ENCODE assay signal across 8 mouse cellular contexts in genomic region chr4:117288927-117289801, GRCm38 (mm10). TPM values are rescaled to one million over a fixed set of nuclear protein-coding genes. Genes with fewer than 3 reads are reported as not detected.
DNase-seq lines count a peak whose midpoint lies in the region; ATAC-seq lines count a peak whose summit lies in the region.

No protein-coding gene starts in this region.

- peak overlapping the region; percentile 86 for H3K4me3 ChIP-seq in intestine, embryonic 15.5 days (replicated peaks)
- H3K4me3 ChIP-seq in limb, embryonic 13.5 days = peak overlapping the region; percentile 73
- H3K4me3 ChIP-seq in midbrain, embryonic 14.5 days (replicated peaks; ENCODE audit: low read depth, low read length) = peak overlapping the region; percentile 75

- H3K9me3 ChIP-seq in intestine, embryonic 15.5 days = no peaks in the 10 kb centered on the region
- H3K9me3 ChIP-seq in limb, embryonic 13.5 days = no peaks in the 10 kb centered on the region
- no peaks in the 10 kb centered on the region for H3K9me3 ChIP-seq in midbrain, embryonic 14.5 days (ENCODE audit: control insufficient read depth, low read length)

- intact Hi-C loops in gastrocnemius, postnatal 36 days (cut with DNase I) = no loop called here

- H3K9ac ChIP-seq in intestine, embryonic 15.5 days = peak overlapping the region; percentile 69
- H3K9ac ChIP-seq in limb, embryonic 13.5 days = peak overlapping the region; percentile 80
- peak overlapping the region; percentile 75 for H3K9ac ChIP-seq in midbrain, embryonic 14.5 days (replicated peaks; ENCODE audit: low read length)

- H3K4me1 ChIP-seq in intestine, embryonic 15.5 days (replicated peaks) = peaks cover 33% of the 10 kb centered on the region
- H3K4me1 ChIP-seq in limb, embryonic 13.5 days = peaks cover 30% of the 10 kb centered on the region
- peaks cover 36% of the 10 kb centered on the region for H3K4me1 ChIP-seq in midbrain, embryonic 14.5 days (ENCODE audit: control insufficient read depth, insufficient read depth, low read length)

- ATAC-seq in intestine, embryonic 15.5 days = peak; percentile 92
- ATAC-seq in limb, embryonic 13.5 days (ENCODE audit: low FRiP score, low read depth) = peak; percentile 95
- peak; percentile 76 for ATAC-seq in midbrain, embryonic 14.5 days (ENCODE audit: low FRiP score, low TSS enrichment)

- H3K27ac ChIP-seq in intestine, embryonic 15.5 days = peak overlapping the region; percentile 97
- H3K27ac ChIP-seq in limb, embryonic 13.5 days = peak overlapping the region; percentile 96
- peak overlapping the region; percentile 89 for H3K27ac ChIP-seq in midbrain, embryonic 14.5 days (replicated peaks; ENCODE audit: low read depth, low read length)

- WGBS in intestine, embryonic 15.5 days = under 1% methylated on average over 70 of the region's 80 CpGs
- WGBS in limb, embryonic 13.5 days = under 1% methylated on average over 80 of the region's 80 CpGs
- under 1% methylated on average over 78 of the region's 80 CpGs for WGBS in midbrain, embryonic 14.5 days

- H3K4me2 ChIP-seq in intestine, embryonic 15.5 days (replicated peaks) = peak overlapping the region; percentile 67
- H3K4me2 ChIP-seq in limb, embryonic 13.5 days (replicated peaks) = peak overlapping the region; percentile 79
- H3K4me2 ChIP-seq in midbrain, embryonic 14.5 days (ENCODE audit: low read length) = peak overlapping the region; percentile 77

- DNase-seq in left cerebral cortex, adult 18-20 months (ENCODE audit: low spot score in 2 of 2) = peak; percentile 73 to 77
- no peak for DNase-seq in left cerebral cortex, adult 11 months (ENCODE audit: low spot score)
- peak; percentile 93 for DNase-seq in embryo, embryonic 11 days
- DNase-seq in gastrocnemius, postnatal 36 days = peak; percentile 72 to 76
- DNase-seq in midbrain, embryonic 14.5 days = peak; percentile 88
- DNase-seq in spleen, adult 12 weeks (ENCODE audit: low spot score) = peak; percentile 67

- peaks cover 18% of the 10 kb centered on the region for H3K36me3 ChIP-seq in intestine, embryonic 15.5 days
- peaks cover 36% of the 10 kb centered on the region for H3K36me3 ChIP-seq in limb, embryonic 13.5 days
- H3K36me3 ChIP-seq in midbrain, embryonic 14.5 days (ENCODE audit: control insufficient read depth, insufficient read depth, low read length) = peaks cover 28% of the 10 kb centered on the region

- no peaks in the 10 kb centered on the region for H3K27me3 ChIP-seq in intestine, embryonic 15.5 days (replicated peaks)
- H3K27me3 ChIP-seq in limb, embryonic 13.5 days = no peaks in the 10 kb centered on the region
- no peaks in the 10 kb centered on the region for H3K27me3 ChIP-seq in midbrain, embryonic 14.5 days (ENCODE audit: control insufficient read depth, insufficient read depth, low read length)

RNA-seq across cellular contexts. Expression of gene Armh1, which starts 37.2 kb away (rescaled TPM):
- under 1 TPM; 0.26 to 0.40 TPM for total RNA-seq in left cerebral cortex, adult 18-20 months (2021)
- not detected for total RNA-seq in gastrocnemius, postnatal 36 days (2021)
- polyA plus RNA-seq in intestine, embryonic 15.5 days (2015; fragmentation: Nextera tagmentation; extraction: Ambion mirVana) = 0.19 and 0.32 TPM in 2 replicates
- 0.53 and 0.79 TPM in 2 replicates for polyA plus RNA-seq in limb, embryonic 13.5 days (2015; fragmentation: Nextera tagmentation; extraction: Ambion mirVana)
- 0.54 and 0.73 TPM in 2 replicates for polyA plus RNA-seq in midbrain, embryonic 14.5 days (2014; fragmentation: Nextera tagmentation; extraction: Ambion mirVana)

RNA-seq across cellular contexts. Expression of gene Tmem53, which starts 37.4 kb away (rescaled TPM):
- 1 to 10 TPM; 4.1 to 4.3 TPM for total RNA-seq in left cerebral cortex, adult 18-20 months (2021)
- total RNA-seq in gastrocnemius, postnatal 36 days (2021) = 1 to 10 TPM; 4.0 to 4.2 TPM
- 9.5 and 11.7 TPM in 2 replicates for polyA plus RNA-seq in intestine, embryonic 15.5 days (2015; fragmentation: Nextera tagmentation; extraction: Ambion mirVana)
- 10.0 and 11.3 TPM in 2 replicates for polyA plus RNA-seq in limb, embryonic 13.5 days (2015; fragmentation: Nextera tagmentation; extraction: Ambion mirVana)
- polyA plus RNA-seq in midbrain, embryonic 14.5 days (2014; fragmentation: Nextera tagmentation; extraction: Ambion mirVana) = 9.1 and 12.2 TPM in 2 replicates
